Mouse (Mus musculus) kidney, adult 2 months (tissue): ENCODE data around the gene Vash1.

Experiments
- CTCF ChIP-seq: fragments of 200-500 bp; conservative IDR thresholded peaks from 2 replicates; pipeline ENCODE4 v1.5.1; 2011; ENCODE audit warnings: low read depth, mild to moderate bottlenecking, control low read depth, low read length, moderate library complexity, mixed read lengths; ENCODE audit not compliant: insufficient read depth, insufficient read length
- POLR2A ChIP-seq: fragments of 200-500 bp; IDR thresholded peaks from one replicate; pipeline ENCODE4 v1.6.1; 2011; ENCODE audit warnings: low read depth, low read length, control low read depth

GRCm38 (mm10) chr12:86646831-86647230 is 31.7 kb upstream of the Vash1 start:
- no peak for TF ChIP-seq CTCF
- TF ChIP-seq POLR2A: no peak
